Mouse (Mus musculus) myocyte (in vitro differentiated cells): Measurements from ENCODE around the gene Pam. TPM values are rescaled to one million over a fixed set of nuclear protein-coding genes. Genes with fewer than 3 reads are reported as not detected.

Experiments used
- H3K27me3 ChIP-seq: one replicate; pipeline ENCODE4 v1.6.1; 2011; ENCODE audit not compliant: control insufficient read depth, insufficient read depth, insufficient read length
- H3K36me3 ChIP-seq: one replicate; pipeline ENCODE4 v1.6.1; 2011; ENCODE audit not compliant: control insufficient read depth, insufficient read depth
- H3K4me2 ChIP-seq: one replicate; pipeline ENCODE4 v1.6.1; 2011; ENCODE audit warnings: low read depth, control low read depth
- H3K4me3 ChIP-seq: one replicate; pipeline ENCODE4 v1.5.1; 2011; ENCODE audit warnings: mild to moderate bottlenecking, control low read depth, moderate library complexity
- H3K79me2 ChIP-seq: one replicate; pipeline ENCODE4 v1.6.1; 2011; ENCODE audit not compliant: control insufficient read depth, insufficient read depth
- H3ac ChIP-seq: one replicate; pipeline ENCODE4 v1.6.1; 2011; ENCODE audit not compliant: control insufficient read depth, insufficient read length
- CEBPB ChIP-seq: IDR thresholded peaks from 2 replicates; pipeline ENCODE4 v1.6.1; 2011; ENCODE audit warnings: mild to moderate bottlenecking, moderate library complexity; ENCODE audit not compliant: poor library complexity, insufficient read depth, severe bottlenecking
- E2F4 ChIP-seq: IDR thresholded peaks from one replicate; pipeline ENCODE4 v1.6.1; 2011; ENCODE audit warnings: mild to moderate bottlenecking, control low read depth, moderate library complexity; ENCODE audit not compliant: insufficient read depth
- MAX ChIP-seq: IDR thresholded peaks from one replicate; pipeline ENCODE4 v1.6.1; 2011; ENCODE audit warnings: low read depth, mild to moderate bottlenecking, control low read depth
- MYOD1 ChIP-seq, 3 experiments: IDR thresholded peaks; one replicate each; pipeline ENCODE4 v1.6.1; 2011; ENCODE audit warnings: control low read depth in 2 of 3, low read depth in 2 of 3, mild to moderate bottlenecking in 2 of 3, moderate library complexity in 1 of 3; ENCODE audit not compliant: insufficient read length in 2 of 3, control insufficient read depth in 1 of 3
- MYOG ChIP-seq, 3 experiments: IDR thresholded peaks; one replicate each; pipeline ENCODE4 v1.6.1; 2011; ENCODE audit warnings: control low read depth in 2 of 3, low read depth in 2 of 3, mild to moderate bottlenecking in 2 of 3; ENCODE audit not compliant: insufficient read length in 2 of 3, control insufficient read depth in 1 of 3, insufficient read depth in 1 of 3
- POLR2A ChIP-seq: IDR thresholded peaks from one replicate; pipeline ENCODE4 v1.6.1; 2011; ENCODE audit warnings: low read depth, mild to moderate bottlenecking, control low read depth, moderate library complexity; ENCODE audit not compliant: insufficient read length
- POLR2AphosphoS2 ChIP-seq: IDR thresholded peaks from one replicate; pipeline ENCODE4 v1.6.1; 2011; ENCODE audit warnings: low read depth, control low read depth; ENCODE audit not compliant: insufficient read length
- REST ChIP-seq: IDR thresholded peaks from one replicate; pipeline ENCODE4 v1.6.1; 2011; ENCODE audit warnings: mild to moderate bottlenecking, control low read depth, moderate library complexity; ENCODE audit not compliant: insufficient read depth, insufficient read length
- SRF ChIP-seq: IDR thresholded peaks from one replicate; pipeline ENCODE4 v1.6.1; 2011; ENCODE audit warnings: low read depth; ENCODE audit not compliant: control insufficient read depth, insufficient read length
- TCF12 ChIP-seq: IDR thresholded peaks from one replicate; pipeline ENCODE4 v1.6.1; 2011; ENCODE audit warnings: mild to moderate bottlenecking, control low read depth; ENCODE audit not compliant: poor library complexity, insufficient read depth, severe bottlenecking
- TCF3 ChIP-seq: IDR thresholded peaks from one replicate; pipeline ENCODE4 v1.6.1; 2011; ENCODE audit warnings: low read depth, control low read depth; ENCODE audit not compliant: insufficient read length
- USF1 ChIP-seq: IDR thresholded peaks from one replicate; pipeline ENCODE4 v1.6.1; 2011; ENCODE audit warnings: low read depth, mild to moderate bottlenecking, control low read depth, moderate library complexity
- polyA plus RNA-seq: library from polyadenylated mRNA; unstranded; fragments of >200 nt; fragmentation: generic; extraction: Trizol; gene quantifications from one replicate; pipeline ENCODE4 v1.2.1, GENCODE M21; 2012; ENCODE audit warnings: missing spikeins

The Pam gene
- polyA plus RNA-seq, 1 experiment, result 29.4 TPM

DNA sequence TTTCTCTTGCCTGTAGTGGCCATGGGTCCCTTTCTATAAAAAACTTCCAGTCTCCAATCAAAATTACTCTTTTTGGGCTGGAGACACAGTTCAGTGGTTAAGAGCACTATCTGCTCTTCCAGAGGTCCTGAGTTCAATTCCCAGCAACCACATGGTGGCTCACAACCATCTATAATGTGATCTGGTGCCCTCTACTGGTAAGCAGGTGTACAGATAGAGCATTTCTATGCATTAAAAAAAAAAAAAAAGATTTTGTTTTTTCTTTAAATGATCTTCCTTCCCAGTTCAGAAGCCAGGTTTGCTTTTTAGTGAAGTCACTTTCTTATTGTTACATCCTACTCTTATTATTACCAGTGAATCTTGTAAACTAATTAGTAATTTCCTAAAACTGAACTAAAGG, 218.4 kb downstream of the Pam start:
- H3K27me3 ChIP-seq, result no peaks in the 10 kb centered on the region
- no peak overlapping the region for H3K4me3 ChIP-seq
- no peaks in the 10 kb centered on the region for H3K36me3 ChIP-seq
- no peak overlapping the region for H3K4me2 ChIP-seq
- TF ChIP-seq E2F4 (no peak), TCF12 (no peak), MYOD1 (IDR thresholded peaks at IDR 0.05; ENCODE audit: control insufficient read depth in 1 of 3, insufficient read length in 2 of 3, low read depth in 2 of 3) (no peak), SRF (no peak), CEBPB (no peak), MYOG (IDR thresholded peaks at IDR 0.05; ENCODE audit: control insufficient read depth in 1 of 3, insufficient read depth in 1 of 3, insufficient read length in 2 of 3, low read depth in 2 of 3) (no peak), TCF3 (no peak), POLR2A (no peak), POLR2AphosphoS2 (no peak), REST (no peak), MAX (no peak)
- no peak overlapping the region for H3ac ChIP-seq
- H3K79me2 ChIP-seq, result no peaks in the 10 kb centered on the region

DNA sequence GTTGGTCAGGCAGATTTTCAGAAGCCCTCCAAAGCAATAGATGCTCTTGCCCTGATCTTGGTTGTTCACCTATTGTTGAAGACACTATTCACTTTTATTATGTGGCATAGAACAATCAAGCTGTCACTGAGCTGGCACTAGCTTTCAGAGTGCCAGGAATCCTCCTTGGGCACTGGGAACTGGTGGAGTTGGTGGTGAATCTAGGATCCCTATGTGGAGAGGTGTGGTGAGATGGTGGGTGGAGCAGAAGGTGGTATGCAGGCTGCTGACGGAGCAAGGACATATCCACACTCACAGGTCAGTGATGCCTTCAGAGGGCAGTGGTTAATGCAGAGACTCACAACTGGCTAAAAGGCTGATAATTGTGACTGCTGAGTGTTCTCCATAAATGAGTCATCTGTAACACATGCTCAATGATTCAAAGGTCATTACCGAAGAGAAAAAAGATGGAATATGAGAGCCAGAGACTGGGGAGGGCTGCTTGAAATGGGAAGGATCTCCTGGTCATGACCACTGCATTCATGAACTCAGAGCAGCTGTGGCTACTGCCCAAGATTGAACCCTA, 221.9 kb downstream of the Pam start:
- TF ChIP-seq MYOG (IDR thresholded peaks at IDR 0.05; ENCODE audit: control insufficient read depth in 1 of 3, insufficient read depth in 1 of 3, insufficient read length in 2 of 3, low read depth in 2 of 3) (no peak), CEBPB (no peak), MYOD1 (IDR thresholded peaks at IDR 0.05; ENCODE audit: control insufficient read depth in 1 of 3, insufficient read length in 2 of 3, low read depth in 2 of 3) (no peak), REST (no peak), USF1 (no peak), TCF12 (no peak), E2F4 (no peak), POLR2AphosphoS2 (no peak), POLR2A (no peak)
- H3K27me3 ChIP-seq, result no peaks in the 10 kb centered on the region
- no peak overlapping the region for H3K4me2 ChIP-seq
- no peaks in the 10 kb centered on the region for H3K36me3 ChIP-seq
- no peak overlapping the region for H3ac ChIP-seq
- no peaks in the 10 kb centered on the region for H3K79me2 ChIP-seq
- H3K4me3 ChIP-seq, result no peak overlapping the region

DNA sequence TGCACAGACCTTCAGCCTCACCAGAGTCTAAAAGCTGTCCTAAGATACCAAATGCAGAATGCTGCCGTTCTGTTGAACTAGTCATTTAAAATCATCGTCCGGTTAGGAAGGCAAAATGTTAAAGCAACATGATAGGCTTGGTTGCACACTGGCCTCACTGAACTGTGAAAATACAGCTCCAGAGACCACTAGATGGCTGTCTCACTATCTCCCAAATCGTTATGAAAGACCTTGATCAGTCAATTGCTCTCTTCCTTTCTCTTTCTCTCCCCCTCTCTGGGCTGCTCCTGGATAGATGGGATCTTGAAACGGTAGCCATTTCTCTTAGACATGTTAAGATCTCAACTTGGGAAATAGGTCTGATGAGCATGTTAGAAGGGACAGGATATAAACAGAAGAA, 223.0 kb downstream of the Pam start:
- no peak overlapping the region for H3ac ChIP-seq
- no peaks in the 10 kb centered on the region for H3K27me3 ChIP-seq
- H3K36me3 ChIP-seq, result no peaks in the 10 kb centered on the region
- H3K4me3 ChIP-seq, result no peak overlapping the region
- H3K79me2 ChIP-seq, result no peaks in the 10 kb centered on the region
- TF ChIP-seq USF1 (no peak), REST (no peak), SRF (no peak), MYOG (IDR thresholded peaks at IDR 0.05; ENCODE audit: control insufficient read depth in 1 of 3, insufficient read depth in 1 of 3, insufficient read length in 2 of 3, low read depth in 2 of 3) (no peak), TCF3 (no peak), CEBPB (no peak), MAX (no peak), POLR2AphosphoS2 (no peak), TCF12 (no peak), MYOD1 (IDR thresholded peaks at IDR 0.05; ENCODE audit: control insufficient read depth in 1 of 3, insufficient read length in 2 of 3, low read depth in 2 of 3) (no peak), E2F4 (no peak), POLR2A (no peak)
- no peak overlapping the region for H3K4me2 ChIP-seq

DNA sequence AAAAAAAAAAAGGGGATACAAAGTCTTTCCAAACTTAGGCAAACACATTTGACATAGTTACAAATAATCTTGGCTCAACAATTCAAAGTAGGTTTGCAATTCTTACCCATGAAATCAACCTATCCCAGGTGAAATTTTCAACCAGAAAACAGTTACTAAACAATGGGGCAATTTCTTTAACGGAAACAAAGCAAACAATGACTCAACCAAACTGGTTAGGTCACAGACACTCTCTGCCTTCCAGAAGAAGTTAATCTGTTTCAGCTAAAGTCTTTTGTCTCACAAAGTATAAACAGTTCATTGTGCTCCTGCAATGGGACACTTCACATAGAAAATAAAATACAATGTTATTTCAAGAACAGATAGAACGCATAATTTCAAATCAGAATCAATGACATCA, 223.4 kb downstream of the Pam start:
- Histone ChIP-seq H3K4me2 (no peak overlapping the region), H3K4me3 (no peak overlapping the region), H3K27me3 (no peaks in the 10 kb centered on the region), H3ac (no peak overlapping the region), H3K36me3 (no peaks in the 10 kb centered on the region), H3K79me2 (no peaks in the 10 kb centered on the region)
- TF ChIP-seq CEBPB (no peak), MYOD1 (IDR thresholded peaks at IDR 0.05; ENCODE audit: control insufficient read depth in 1 of 3, insufficient read length in 2 of 3, low read depth in 2 of 3) (no peak)

DNA sequence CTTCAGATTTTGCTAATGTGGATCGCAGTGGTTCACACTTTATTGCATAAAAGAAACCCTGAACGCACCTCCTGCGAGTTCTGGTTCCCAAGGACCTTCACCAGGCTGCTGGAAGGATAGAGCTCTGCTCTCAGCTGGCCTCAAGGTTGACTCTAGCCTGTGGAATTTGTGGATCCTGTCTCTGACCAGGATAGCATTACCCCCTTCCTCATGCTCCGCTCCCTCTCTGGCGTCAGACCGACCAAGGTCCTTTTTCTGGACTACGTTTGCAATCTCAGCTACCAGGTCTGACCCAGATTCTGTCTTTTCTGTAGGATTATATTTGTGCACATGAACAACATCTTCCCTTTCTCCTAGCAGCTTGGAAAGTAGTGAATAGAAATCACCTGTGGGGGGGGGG, 231.3 kb downstream of the Pam start:
- no peak overlapping the region for H3K4me2 ChIP-seq
- H3K4me3 ChIP-seq, result no peak overlapping the region
- H3K79me2 ChIP-seq, result no peaks in the 10 kb centered on the region
- TF ChIP-seq CEBPB (no peak), TCF3 (no peak)
- no peaks in the 10 kb centered on the region for H3K27me3 ChIP-seq
- no peak overlapping the region for H3ac ChIP-seq
- H3K36me3 ChIP-seq, result no peaks in the 10 kb centered on the region
